Mouse (Mus musculus) CD8-positive naive resting alpha-beta T cell, adult 57 days (primary cell): ENCODE results near the gene Gm42878. TPM values are rescaled to one million over a fixed set of nuclear protein-coding genes. Genes with fewer than 3 reads are reported as not detected.

Experiments
- total RNA-seq: library from RNA; stranded (reverse); gene quantifications from one replicate; pipeline ENCODE4 v1.2.4, GENCODE M21; 2023

Gene Gm42878
- total RNA-seq, result not detected

GRCm38 (mm10) chr5:121544910-121545792 is at the start of gene Gm42878, which contains the start of gene Adam1a:
Gm42878 (minus strand) TSS chr5:121545482.
Adam1a (minus strand) TSS chr5:121545482.

GRCm38 (mm10) chr5:121593451-121594401 is 48.4 kb upstream of the Gm42878 start, which contains the start of gene Aldh2:
Aldh2 (minus strand) TSS chr5:121593824.

GRCm38 (mm10) chr5:121545793-121546529 is 679 bp upstream of the Gm42878 start, which contains the start of gene Mapkapk5:
Mapkapk5 (minus strand) TSS chr5:121545905.

GRCm38 (mm10) chr5:121503231-121503630 is 42.1 kb downstream of the Gm42878 start, which contains the start of gene Adam1b:
Adam1b (minus strand) TSS chr5:121503435.

Other genes starting within 250 kb of the Gm42878 start
- gene Trafd1, start 159.8 kb downstream of the Gm42878 start, total RNA-seq, result 59.1 TPM
- 47.3 TPM for gene Naa25, start 147.5 kb downstream of the Gm42878 start, total RNA-seq
- gene Tmem116, start 93.6 kb downstream of the Gm42878 start, total RNA-seq, result 0.86 TPM
- 71.5 TPM for gene Erp29, start 93.0 kb downstream of the Gm42878 start, total RNA-seq
- gene Adam1b, start 42.0 kb downstream of the Gm42878 start, total RNA-seq, result not detected
- 9.6 TPM for gene Adam1a, start within 50 bp of the Gm42878 start, total RNA-seq
- 87.6 TPM for gene Mapkapk5, start 423 bp upstream of the Gm42878 start, total RNA-seq
- 56.4 TPM for gene Aldh2, start 48.3 kb upstream of the Gm42878 start, total RNA-seq
- 11.8 TPM for gene Acad12, start 73.5 kb upstream of the Gm42878 start, total RNA-seq
- gene Acad10, start 115.0 kb upstream of the Gm42878 start, total RNA-seq, result 12.5 TPM
- 103 TPM for gene Brap, start 115.1 kb upstream of the Gm42878 start, total RNA-seq
- 99.3 TPM for gene Atxn2, start 165.9 kb upstream of the Gm42878 start, total RNA-seq